Mouse (Mus musculus) common myeloid progenitor, adult 5-6 weeks (primary cell): ENCODE results near the gene Gm10563. TPM values are rescaled to one million over a fixed set of nuclear protein-coding genes. Genes with fewer than 3 reads are reported as not detected.

Experiments
- ATAC-seq: replicated peaks from 2 replicates; pipeline ENCODE4 v1.8.0; 2016; ENCODE audit warnings: low read depth, mild to moderate bottlenecking, moderate TSS enrichment, inconsistent platforms; ENCODE audit not compliant: poor library complexity, severe bottlenecking
- total RNA-seq: library from RNA; stranded (forward); fragments of 200-1000, 187-1606 nt; gene quantifications from 2 replicates; pipeline ENCODE4 v1.2.3, GENCODE M21; 2017

The Gm10563 gene
- total RNA-seq, 1 experiment from 2014 or later = not detected

DNA sequence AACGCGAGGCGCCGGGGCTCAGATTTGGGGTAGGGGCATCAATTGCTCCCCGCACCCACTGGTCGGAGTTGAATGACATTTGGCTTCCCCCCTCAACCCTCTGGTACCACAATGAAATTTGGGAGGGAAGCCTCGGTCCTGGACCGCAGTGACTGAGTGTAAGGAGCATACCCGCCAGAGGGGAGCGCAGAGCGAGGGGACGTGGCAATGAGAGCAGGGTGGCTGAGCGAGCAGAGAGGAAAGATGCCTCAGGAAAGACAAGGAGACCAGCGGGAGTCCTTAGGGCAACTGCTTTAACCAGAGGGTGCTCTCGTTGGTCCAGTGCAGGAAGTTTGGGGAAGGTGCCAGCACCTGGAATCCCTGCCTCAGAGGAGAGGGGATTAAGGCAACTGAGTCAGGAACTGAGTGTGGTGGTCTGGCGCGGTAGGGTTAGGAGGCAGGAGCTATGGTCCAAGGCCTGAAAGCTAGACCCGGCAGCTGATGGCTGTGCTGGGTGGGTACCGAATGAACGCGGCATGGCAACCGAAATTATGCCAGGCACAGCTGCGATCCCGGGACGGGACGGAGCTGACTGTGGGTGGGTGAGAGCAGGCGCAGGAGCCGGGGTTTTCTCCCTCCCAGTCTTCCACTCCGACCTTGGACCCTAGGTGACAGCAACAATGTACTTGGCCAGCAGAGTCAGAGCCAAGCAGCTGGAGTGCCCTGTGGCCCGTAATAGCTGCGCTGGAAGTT is 8.4 kb upstream of the Gm10563 start:
- no peak for ATAC-seq

DNA sequence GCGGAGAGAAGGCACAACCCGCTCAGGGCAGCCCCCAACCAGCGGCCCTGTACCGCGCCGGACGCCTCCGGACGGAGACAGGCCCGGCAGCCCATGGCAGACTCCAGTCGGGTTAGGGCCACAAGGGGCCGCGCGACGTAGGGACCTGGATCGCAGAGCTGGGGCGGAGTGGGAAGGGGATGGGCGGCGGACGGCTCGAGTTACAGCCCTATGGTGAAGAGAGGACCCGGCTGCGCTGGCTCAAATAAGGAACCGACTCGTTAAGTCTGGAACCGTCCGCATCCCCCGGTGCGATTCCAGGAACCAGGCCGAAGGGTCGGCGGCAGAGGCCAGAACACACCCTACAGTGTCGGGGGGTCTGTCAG is 7.9 kb upstream of the Gm10563 start, which contains the start of gene Mmp23:
TSS of gene Mmp23 (minus strand) at position 299 of the 365 bp plus-strand sequence.
- ATAC-seq = peak; percentile 33; the same call in 1 of the 2 replicates

DNA sequence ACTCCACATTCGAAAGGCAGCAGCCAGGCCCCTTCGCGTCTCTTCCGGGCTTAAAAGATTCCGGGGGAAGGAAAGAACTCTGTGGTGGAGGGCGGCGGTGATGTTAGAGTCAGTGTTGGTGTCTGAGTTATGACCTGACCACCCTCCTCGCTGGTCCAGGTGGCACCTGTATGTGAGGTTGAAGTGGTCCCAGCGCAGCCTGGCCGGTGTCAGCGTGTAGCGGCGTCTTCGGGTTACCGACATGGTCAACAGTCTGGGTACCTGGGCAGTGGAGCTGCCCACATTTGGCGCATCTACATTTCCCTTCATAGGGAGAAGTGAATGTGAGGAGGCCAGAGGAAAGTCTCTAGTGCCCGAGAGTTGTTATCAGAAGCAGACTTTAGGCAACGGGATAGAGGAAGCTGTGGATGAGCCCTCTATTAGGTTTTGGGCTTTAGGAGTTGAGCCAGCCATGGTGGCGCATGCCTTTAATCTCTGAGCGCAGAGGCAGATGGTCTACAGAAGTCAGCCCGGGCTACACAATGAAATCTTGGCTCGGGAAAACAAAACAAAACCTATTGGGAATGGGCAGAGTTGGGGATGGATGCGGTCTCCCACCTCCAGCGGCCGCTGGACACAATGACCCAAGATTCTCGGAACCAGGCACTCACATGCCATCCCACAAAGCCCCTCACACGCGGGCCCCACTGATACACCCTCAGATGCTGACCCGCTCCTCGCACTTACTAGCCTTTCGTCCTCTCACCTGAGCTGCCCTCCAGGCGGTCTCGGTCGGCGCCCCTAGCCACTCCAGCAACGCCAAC is 7.3 kb upstream of the Gm10563 start:
- no peak for ATAC-seq

DNA sequence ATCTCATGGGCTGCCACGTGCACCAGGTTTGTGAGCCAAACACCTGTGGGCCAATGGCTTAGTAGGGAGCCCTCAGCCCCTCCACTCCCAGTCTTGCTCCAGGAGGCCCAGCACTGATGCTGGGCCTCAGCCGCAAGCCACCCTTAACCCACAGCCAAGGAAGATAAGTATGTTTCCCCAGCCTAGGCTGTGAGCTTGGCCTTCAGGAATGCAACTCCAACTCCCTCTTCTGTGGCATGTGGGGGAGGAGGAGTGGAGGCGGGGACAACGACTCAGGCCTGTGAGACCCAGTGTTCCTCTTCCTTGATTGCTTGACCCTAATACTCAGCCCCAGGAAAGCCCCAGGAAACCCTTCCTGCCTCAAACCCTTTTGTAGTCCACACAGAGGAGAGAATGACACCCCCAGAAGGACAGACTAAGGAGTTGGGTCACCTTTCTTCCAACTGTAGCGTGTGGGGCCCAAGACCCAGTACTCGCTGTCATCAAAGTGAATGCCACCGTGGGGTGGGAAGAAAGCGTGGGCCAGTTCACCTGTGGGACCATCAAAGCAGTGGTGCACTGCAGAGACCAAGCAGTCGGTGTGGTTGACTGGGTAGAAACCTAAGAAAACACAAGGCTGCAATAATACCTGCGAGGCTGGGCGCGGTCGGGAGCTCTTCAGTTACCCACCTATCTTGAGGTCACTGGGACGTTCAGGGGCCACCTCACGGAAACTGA is 6.5 kb upstream of the Gm10563 start:
- ATAC-seq = no peak

DNA sequence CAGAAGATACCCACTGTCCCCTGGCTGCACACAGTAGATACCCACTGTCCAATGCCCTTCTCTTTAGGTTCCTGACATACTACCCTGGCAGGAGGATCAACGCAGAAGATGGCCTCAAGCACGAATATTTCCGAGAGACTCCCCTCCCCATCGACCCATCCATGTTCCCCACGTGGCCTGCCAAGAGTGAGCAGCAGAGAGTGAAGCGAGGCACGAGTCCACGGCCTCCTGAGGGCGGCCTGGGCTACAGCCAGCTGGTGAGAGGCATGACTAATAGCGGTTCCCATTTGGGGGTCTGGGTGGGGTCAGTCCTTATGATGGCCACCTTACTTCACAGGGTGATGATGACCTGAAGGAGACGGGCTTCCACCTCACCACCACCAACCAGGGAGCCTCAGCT is 4.1 kb upstream of the Gm10563 start:
- ATAC-seq = no peak

DNA sequence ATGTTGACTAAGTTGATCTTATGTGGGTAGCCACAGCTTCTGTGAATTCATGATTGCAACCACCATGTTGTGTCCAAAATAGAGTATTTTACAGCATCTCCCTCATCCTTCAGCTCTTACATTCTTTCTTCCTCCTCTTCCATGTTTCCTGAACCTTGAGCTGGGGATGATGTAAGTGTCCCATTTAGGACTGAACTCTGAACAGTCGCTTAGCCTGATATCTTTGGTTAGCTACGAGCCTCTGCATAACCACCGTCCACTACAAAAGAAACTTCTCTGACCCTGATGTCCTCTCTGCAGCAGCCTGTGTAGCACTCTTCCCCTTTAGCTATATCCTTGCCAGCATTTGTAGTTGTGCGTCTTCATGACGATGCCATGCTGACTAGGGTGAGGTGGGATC is 513 bp upstream of the Gm10563 start:
- ATAC-seq = no peak

DNA sequence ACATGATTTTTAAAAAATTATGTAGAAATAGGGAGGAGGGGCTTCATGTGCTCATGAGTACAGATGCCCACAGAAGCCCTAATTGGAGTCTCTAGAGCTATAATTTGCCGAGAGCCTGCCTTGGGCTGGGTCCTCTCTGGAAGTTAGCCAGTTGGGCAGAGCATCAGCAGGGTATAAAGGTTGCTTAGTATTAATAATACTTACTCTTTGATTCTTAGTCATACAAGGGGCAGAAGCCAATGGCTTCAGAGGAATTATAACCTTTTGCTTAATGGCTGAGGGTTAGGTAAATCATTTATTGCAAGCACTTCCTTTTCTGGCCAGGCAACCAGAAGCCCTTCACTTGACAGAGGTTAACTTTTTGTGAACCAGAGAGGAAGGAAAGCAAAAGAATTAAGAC is 1.7 kb downstream of the Gm10563 start:
- ATAC-seq = no peak

DNA sequence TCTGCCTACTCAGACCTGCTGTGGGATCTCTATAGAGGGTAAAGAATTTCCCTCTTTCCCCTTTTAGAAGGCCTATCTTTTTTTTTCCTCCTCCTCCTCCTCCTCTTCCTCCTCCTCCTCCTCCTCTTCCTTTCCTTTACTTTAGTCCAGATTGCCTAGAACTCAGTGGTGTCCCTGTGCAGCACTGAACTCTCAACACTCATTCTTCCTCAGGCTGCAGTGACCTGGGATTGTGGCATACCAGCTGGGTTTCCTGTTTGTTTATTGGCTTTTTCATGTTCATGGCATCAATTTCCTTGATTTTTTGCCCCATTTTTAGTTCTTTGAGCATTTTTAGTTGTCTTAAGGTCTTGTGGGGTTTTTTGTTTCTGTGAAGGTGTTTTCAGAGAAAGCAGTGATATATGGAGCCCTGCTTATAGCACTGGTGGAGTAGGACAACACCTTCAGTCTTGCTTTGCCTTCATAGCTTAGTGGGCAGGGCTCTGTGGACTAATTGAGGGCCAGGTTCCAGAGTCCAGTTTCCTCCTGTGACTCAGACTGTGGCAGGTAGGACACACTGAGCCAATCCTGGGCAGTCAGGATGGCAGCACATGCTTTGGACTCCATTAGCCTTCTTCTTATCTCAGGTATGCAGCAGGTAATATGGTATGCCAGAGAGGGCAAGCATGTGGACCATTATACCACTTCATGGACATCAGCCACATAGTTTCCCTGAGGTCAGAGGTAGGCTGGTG is 9.3 kb downstream of the Gm10563 start:
- no peak for ATAC-seq

DNA sequence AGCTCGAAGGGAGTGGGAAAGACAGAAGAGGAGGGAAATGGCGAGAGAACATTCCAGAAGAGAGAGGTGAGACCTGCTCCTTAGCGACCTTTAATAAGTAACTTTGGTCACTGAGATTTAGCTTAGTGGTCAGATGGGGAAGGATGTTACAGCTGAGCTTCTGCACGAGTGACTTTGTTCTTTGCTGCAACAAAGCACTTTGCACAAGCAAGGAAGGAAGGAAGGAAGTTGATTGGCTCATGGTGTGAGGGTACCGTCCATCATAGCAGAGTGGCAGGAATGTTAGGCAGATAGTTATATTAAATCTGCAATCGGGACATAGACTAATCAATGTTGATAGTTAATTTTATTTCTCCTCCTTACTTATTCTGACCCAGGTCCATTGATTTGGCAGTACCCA is 14.9 kb downstream of the Gm10563 start:
- no peak for ATAC-seq

DNA sequence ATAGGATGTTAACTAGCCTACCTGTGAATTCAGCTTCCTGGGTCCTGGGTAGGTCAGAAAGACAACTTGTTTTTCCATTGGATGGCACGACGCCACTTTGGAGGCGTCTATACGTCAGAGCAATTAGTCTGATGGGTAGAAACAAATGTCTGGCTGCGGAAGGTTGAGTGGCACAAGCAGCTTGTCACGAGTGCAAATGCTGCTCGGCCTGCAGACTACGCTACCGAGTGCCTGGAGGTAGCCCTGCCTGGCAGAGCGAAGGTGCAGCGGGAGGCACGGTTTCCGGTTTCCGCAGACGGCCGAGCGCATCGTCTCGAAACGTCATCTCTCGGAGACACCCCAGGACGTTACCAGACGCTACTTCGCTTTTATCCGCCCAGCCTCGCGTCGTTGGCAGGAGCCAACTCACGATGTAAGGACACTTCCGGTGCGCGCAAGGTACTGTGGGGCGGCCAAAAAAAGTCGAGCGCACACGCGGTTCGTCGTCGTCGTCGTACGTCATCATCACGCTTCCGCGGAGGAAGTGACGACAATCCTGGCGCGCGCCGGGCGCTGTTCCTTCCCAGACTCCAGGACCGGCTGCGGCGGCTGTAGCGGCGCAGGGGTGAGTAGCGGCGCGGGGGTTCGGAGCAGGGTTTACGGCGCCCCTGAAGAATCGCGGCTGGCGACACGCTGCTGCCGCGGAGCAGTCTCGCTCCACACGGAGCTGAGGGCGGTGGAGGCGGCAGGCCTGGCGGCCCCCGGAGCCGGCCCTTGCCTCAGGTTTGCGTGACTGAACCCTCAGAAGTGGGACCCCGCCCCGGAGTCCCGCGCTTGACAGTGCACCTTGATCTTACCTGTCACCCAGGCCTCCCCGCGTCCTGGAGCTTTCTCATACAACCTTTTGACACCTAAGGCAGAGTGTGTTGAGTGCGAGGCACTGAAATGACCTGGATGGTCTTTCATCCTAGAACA is 20.6 kb downstream of the Gm10563 start, which contains the start of gene Cdk11b:
TSS of gene Cdk11b (plus strand) at position 517 of the 954 bp plus-strand sequence.
- ATAC-seq = peak; percentile 98

DNA sequence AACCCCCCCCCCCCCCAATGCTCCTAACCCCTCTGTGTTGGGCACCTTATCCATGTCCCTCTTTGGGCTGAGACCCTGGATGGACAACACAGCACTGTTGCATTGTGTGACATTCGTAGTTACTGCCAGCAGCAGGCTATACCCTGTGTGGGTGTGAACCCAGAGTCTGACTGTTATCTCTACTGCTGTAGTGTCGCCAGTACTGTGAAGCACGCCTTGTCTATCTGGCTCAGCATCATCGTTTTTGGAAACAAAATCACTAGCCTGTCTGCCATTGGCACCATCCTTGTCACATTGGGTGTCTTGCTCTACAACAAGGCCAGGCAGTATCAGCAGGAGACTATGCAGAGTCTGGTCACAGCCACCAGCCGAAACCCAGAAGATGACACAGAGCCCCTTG is 26.9 kb downstream of the Gm10563 start:
- no peak; the same call in 1 of the 2 replicates for ATAC-seq

DNA sequence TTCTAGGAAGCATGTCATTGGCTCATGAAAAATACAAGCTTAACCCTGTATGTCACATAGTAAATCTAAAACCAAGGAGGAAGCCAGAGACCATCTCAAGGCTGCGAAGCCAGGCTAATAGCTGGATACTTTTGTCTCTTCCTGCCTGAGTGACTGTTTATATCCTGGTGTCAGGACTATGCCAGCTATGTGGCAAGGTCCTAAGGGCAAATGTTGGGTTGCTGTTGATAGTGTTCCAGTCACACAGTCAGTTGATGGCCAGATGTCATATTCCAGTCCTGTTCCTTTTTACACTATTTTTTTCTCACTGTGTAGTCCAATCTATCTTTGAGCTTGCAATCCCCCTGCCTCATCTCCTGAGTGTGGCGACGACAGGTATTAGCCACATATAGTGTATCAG is 31.9 kb downstream of the Gm10563 start:
- ATAC-seq = no peak

DNA sequence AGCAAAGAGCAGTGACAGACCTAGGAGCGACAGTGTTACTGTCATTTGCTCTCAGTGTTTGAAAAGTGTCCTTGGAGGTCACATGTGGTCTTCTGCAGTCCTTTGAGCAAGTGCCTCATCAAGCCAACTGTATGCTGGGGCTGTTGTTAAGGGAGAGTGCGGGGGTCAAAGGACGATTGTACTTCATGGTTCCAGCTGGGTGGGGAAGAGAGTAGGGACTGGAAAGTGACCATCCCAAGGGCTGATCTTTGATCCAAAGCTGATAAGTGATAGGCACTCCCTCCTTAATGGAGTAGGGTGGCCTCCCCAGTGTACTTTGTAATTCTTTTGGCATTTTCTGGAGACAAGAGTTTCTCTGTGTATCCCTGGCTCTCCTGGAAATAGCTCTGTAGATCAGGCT is 33.3 kb downstream of the Gm10563 start:
- no peak for ATAC-seq

DNA sequence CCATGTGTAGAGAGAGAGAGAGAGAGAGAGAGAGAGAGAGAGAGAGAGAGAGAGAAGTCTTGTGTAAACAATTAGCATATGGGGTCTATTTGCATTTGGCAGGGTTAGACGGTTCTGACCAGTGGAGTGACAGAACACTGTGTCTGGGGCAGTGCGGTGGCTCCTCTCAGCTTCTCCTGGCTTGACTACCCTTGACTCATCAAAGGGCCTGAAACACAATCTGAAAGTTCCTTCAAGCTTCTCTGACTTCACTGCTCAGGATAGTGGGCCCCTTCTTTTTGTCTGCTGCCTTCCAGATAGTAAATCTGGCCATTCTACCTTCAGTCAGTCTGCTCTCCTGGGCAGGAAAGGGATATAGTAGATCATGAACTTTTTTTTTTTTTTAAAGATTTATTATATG is 38.4 kb downstream of the Gm10563 start:
- no peak for ATAC-seq

DNA sequence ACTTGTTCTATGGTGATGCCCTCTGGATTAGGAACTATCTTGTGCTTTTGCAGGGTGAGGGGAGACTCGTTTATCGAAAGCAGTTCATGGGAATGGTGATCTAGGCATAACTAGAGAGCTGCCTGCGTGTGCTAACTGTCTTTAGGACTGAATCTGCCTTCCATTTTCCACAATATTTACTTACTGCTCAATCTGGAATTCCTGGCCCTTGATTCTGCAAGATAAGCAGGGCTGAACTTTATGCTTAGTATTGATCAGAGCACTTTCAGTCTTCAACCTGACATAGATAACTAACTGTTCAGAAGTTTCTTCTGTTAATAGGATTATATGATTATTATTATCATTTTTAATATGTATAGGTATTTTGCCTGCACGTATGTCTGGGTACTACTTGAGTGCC is 40.1 kb downstream of the Gm10563 start:
- ATAC-seq = no peak

DNA sequence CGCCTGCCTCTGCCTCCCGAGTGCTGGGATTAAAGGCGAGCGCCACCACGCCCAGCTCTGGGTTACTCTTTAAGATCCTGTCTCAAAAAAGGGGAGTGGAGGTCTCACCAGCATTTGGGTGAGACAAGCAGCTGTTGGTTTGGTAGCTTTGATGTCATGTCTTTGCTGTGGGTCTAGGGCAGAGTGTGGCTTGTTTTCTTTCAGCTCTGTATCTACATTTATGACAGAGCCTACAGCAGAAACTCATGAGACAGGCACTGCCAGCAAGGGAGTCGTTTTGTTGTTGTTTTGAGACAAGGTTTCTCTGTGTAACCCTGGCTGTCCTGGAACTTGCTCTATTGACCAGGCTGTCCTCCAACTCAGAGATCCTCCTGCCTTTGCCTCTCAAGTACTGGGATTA is 41.4 kb downstream of the Gm10563 start:
- no peak for ATAC-seq

DNA sequence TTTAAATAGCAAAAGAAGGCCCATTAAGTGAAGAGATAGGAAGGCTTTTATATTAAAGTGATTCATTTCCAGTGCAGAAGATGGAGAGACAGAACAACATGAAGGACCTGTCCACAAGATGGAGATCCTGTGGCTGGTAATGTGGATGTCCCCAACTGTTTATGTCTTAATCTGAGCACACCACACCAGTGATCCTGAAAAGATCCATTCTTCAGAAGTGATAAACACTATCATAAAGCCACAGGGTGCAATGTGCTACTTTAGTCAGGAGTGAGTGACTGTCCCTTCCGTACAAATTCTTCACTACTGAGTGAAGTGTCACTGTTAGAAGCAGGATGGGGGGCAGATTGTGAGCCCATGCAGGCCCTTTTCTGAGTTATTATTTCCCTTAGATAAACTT is 42.5 kb downstream of the Gm10563 start:
- no peak for ATAC-seq

DNA sequence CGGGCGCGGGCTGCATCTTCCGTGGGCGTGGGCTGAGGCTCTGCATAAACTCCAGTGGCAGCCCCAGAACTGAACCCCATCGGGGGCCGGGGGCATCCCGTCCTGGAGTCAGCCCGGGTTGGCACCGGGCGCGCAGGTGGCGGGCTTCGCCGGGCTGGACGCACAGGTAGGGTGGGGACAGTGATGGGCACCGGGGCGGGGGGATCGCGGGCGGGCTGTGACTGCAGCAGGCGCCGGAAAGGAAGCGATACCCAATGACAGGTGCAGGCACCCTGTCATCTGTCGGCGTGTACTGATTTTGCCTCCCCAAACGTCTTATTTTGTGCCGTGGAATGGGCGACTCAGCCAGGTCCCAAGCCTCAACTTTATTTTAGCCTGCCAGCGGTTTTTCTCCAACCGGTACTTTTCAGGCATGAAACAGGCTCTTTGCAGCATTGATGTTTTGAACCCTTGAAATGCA is 43.2 kb downstream of the Gm10563 start:
- no peak for ATAC-seq
